Mouse (Mus musculus) midbrain, embryonic 14.5 days (tissue): ENCODE results near the gene Sympk. TPM values are rescaled to one million over a fixed set of nuclear protein-coding genes. Genes with fewer than 3 reads are reported as not detected.

ENCODE experiments used
- ATAC-seq: fragments of 200-750 bp; cut with Nextera tagmentation; 2 replicates; pipeline ENCODE4 v1.8.0; 2017; ENCODE audit warnings: moderate number of reproducible peaks, moderate library complexity; ENCODE audit not compliant: low FRiP score, low TSS enrichment
- DNase-seq: peaks from one replicate; pipeline ENCODE4 v3.0.0-alpha.2; 2015
- H3K27ac ChIP-seq: fragments of 300-500 bp; sonication (generic); replicated peaks from 2 replicates; pipeline ENCODE4 v1.5.1; 2014; ENCODE audit warnings: mild to moderate bottlenecking, low read depth, low read length, moderate library complexity
- H3K27me3 ChIP-seq: fragments of 300-500 bp; sonication (generic); 2 replicates; pipeline ENCODE4 v1.6.1; 2014; ENCODE audit warnings: low read length, control low read depth, mixed read lengths; ENCODE audit not compliant: control insufficient read depth, insufficient read depth
- H3K36me3 ChIP-seq: fragments of 300-500 bp; sonication (generic); 2 replicates; pipeline ENCODE4 v1.6.1; 2014; ENCODE audit warnings: low read length, control low read depth; ENCODE audit not compliant: control insufficient read depth, insufficient read depth
- H3K4me1 ChIP-seq: fragments of 300-500 bp; sonication (generic); 2 replicates; pipeline ENCODE4 v1.6.1; 2014; ENCODE audit warnings: mild to moderate bottlenecking, antibody characterized with exemption, low read length, control low read depth; ENCODE audit not compliant: control insufficient read depth, insufficient read depth
- H3K4me2 ChIP-seq: fragments of 300-500 bp; sonication (generic); 2 replicates; pipeline ENCODE4 v1.6.1; 2014; ENCODE audit warnings: mild to moderate bottlenecking, low read length, moderate library complexity
- H3K4me3 ChIP-seq: fragments of 300-500 bp; sonication (generic); replicated peaks from 2 replicates; pipeline ENCODE4 v1.5.1; 2014; ENCODE audit warnings: low read depth, low read length
- H3K9ac ChIP-seq: fragments of 300-500 bp; sonication (generic); replicated peaks from 2 replicates; pipeline ENCODE4 v1.6.1; 2014; ENCODE audit warnings: mild to moderate bottlenecking, low read length, moderate library complexity
- H3K9me3 ChIP-seq: fragments of 300-500 bp; sonication (generic); 2 replicates; pipeline ENCODE4 v1.6.1; 2016; ENCODE audit warnings: low read length, control low read depth, mixed read lengths; ENCODE audit not compliant: control insufficient read depth
- WGBS: fragments of 180-500 bp; shearing (Covaris S2); extraction: QIAGEN DNeasy Blood & Tissue Kit; methylation state at CpG from one replicate; pipeline ENCODE4 v1.1.7; 2014; 5-methylcytosine and 5-hydroxymethylcytosine counted together
- polyA plus RNA-seq: library from polyadenylated mRNA; unstranded; fragments of >200 nt; fragmentation: Nextera tagmentation; extraction: Ambion mirVana; gene quantifications from 2 replicates; pipeline ENCODE4 v1.2.1, GENCODE M21; 2014

The Sympk gene
- polyA plus RNA-seq, 1 experiment from 2014 or later = 18.1 TPM

DNA sequence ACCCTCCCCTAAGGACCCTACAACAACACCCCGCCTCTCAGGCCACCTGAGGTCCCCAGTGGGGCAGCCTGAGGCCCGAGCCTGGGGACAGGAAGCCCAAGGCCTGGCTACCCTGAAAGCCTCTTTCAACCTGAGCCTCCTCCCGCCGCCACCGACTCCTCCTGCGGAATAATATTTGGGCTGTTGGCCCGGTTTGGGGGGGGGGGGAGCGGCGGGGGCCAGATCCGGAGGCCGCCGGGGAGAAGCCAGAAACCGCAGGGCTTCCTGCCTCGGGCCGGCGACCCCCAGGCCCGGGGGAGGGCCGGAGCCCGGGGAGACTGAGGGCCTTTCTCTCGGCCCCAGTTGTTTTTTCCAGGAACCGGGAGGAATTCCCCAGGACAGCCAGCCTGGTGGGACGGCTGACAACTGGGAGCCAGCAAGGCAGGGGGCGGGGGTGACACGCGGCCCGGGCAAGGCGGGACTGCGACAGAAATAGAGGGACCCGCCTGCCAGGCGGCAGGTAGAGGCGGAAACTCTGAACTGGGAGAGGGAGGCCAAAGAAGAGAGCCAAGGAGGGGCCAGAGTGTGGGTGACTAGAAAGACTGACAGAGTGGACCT lies 12.1 kb upstream of the Sympk start:
- H3K4me2 ChIP-seq = peak overlapping the region; percentile 49
- H3K27me3 ChIP-seq = no peaks in the 10 kb centered on the region
- H3K9ac ChIP-seq = peak overlapping the region; percentile 54; the same call in 1 of the 2 replicates
- H3K9me3 ChIP-seq = no peaks in the 10 kb centered on the region
- H3K4me3 ChIP-seq = peak overlapping the region; percentile 15; the same call in 1 of the 2 replicates
- H3K36me3 ChIP-seq = peaks cover 8% of the 10 kb centered on the region
- DNase-seq = peak; percentile 26
- ATAC-seq = no peak
- no peak overlapping the region for H3K27ac ChIP-seq
- H3K4me1 ChIP-seq = peaks cover 8% of the 10 kb centered on the region; the same call in 1 of the 2 replicates
- WGBS = 3% methylated on average over 27 of the region's 31 CpGs

DNA sequence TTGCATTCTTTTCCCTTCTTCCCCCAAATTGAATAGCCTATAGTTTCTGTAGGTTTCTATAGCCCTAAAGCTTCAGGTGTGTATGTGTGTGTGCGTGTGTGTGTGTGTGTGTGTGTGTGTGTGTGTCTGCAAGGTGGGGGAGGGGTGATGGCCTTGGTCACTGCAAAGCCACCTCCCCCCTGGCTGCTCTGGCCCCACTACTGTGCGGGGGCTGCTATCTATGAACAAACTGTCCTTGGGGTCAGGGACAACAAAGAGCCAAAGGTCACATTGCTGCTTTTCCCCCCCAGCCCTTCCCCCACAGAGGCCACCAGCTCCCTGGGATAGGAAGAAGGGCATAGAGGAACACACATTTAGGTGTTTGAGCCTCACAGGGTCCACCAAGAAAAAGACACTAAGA lies 11.3 kb upstream of the Sympk start:
- DNase-seq (no peak), ATAC-seq (no peak)
- Histone ChIP-seq H3K27ac (no peak overlapping the region), H3K4me1 (peaks cover 8% of the 10 kb centered on the region; the same call in 1 of the 2 replicates), H3K36me3 (peaks cover under 1% of the 10 kb centered on the region; the same call in 1 of the 2 replicates), H3K9me3 (no peaks in the 10 kb centered on the region), H3K4me3 (no peak overlapping the region), H3K27me3 (no peaks in the 10 kb centered on the region), H3K4me2 (no peak overlapping the region), H3K9ac (no peak overlapping the region)
- WGBS = 63% methylated on average over 2 of the region's 2 CpGs

GRCm38 (mm10) chr7:19014452-19014851 lies 9.7 kb upstream of the Sympk start:
- ATAC-seq = no peak
- no peak overlapping the region for H3K27ac ChIP-seq
- no peak overlapping the region for H3K4me3 ChIP-seq
- peaks cover 8% of the 10 kb centered on the region; the same call in 1 of the 2 replicates for H3K4me1 ChIP-seq
- no peak for DNase-seq
- H3K27me3 ChIP-seq = no peaks in the 10 kb centered on the region
- no peaks in the 10 kb centered on the region for H3K9me3 ChIP-seq
- H3K9ac ChIP-seq = no peak overlapping the region
- WGBS = 66% methylated on average over 15 of the region's 15 CpGs
- no peak overlapping the region for H3K4me2 ChIP-seq
- H3K36me3 ChIP-seq = no peaks in the 10 kb centered on the region

DNA sequence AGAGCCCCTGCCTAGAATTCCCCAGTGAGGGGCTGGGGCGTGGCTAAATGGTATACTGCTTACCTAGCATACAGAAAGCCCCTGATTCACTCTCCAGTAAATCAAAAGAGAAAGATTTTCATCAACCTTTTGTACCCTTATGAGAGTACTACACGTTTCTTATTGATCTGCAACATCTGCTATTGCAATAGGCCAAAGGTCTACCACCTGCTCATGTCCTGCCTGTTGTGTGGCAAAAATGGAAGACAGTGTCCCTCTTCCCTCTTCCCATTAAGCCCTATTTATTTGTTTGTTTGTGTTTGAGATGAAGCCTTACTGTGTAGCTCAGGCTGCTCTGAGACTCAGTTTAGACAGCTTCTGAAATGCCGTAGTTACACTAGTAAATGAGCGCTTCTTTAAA lies 8.1 kb upstream of the Sympk start:
- WGBS = 87% methylated on average over 4 of the region's 4 CpGs
- peaks cover 8% of the 10 kb centered on the region; the same call in 1 of the 2 replicates for H3K4me1 ChIP-seq
- no peak overlapping the region for H3K9ac ChIP-seq
- H3K4me2 ChIP-seq = no peak overlapping the region
- ATAC-seq (no peak), DNase-seq (no peak)
- no peak overlapping the region for H3K27ac ChIP-seq
- no peak overlapping the region for H3K4me3 ChIP-seq
- peaks cover 3% of the 10 kb centered on the region for H3K27me3 ChIP-seq
- no peaks in the 10 kb centered on the region for H3K9me3 ChIP-seq
- H3K36me3 ChIP-seq = no peaks in the 10 kb centered on the region

- Histone ChIP-seq H3K4me1 (no peaks in the 10 kb centered on the region), H3K9ac (no peak overlapping the region), H3K4me2 (no peak overlapping the region), H3K27me3 (peaks cover 15% of the 10 kb centered on the region), H3K27ac (no peak overlapping the region), H3K4me3 (no peak overlapping the region), H3K9me3 (no peaks in the 10 kb centered on the region), H3K36me3 (no peaks in the 10 kb centered on the region)
- WGBS = 87% methylated on average over 7 of the region's 7 CpGs
- DNase-seq (no peak), ATAC-seq (no peak)
Measured at GRCm38 (mm10) chr7:19017909-19018308, 6.3 kb upstream of the Sympk start.

- Histone ChIP-seq H3K4me3 (no peak overlapping the region), H3K9ac (no peak overlapping the region), H3K27ac (no peak overlapping the region), H3K4me1 (peaks cover 10% of the 10 kb centered on the region; the same call in 1 of the 2 replicates), H3K36me3 (no peaks in the 10 kb centered on the region), H3K4me2 (no peak overlapping the region), H3K9me3 (no peaks in the 10 kb centered on the region), H3K27me3 (peaks cover 24% of the 10 kb centered on the region)
- ATAC-seq (no peak), DNase-seq (no peak)
- WGBS = 28% methylated on average over 8 of the region's 8 CpGs
Measured at GRCm38 (mm10) chr7:19021048-19021447, 3.1 kb upstream of the Sympk start.

DNA sequence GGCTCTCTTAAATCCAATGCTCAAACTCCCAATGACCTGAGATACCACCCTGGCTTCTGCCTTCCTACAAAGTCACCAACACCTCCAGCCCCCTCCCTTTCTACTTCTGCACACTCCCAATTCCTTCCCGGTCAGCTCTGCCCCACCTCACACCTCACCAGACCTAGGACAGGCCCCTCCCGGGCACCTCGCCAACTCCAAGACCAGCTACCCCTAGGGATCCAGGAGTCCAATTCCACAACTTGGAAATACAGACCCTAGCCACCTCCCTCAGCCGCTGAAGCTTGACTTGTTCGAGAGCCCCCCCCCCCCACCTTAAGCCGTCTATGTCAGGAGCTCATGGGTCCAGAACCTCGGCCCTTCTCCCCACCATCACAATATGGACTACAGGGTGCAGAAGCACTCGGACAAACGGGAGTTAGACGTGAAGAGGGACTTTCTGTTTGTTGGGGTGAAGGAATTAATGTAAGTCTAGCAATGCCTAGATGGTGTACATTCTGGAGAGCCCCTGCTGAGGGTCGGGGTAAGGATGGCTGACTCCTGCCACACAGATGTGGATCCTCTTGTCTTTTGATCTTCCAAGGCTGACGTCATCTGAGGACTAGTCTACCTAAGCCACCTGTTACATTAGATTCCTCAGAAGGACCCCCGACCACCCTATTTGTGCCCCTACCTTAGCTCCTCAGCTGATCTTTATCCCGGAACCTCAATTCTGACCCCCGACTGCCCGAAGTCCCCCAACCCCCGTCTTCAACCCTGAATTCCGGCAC lies 1.8 kb upstream of the Sympk start:
- H3K4me2 ChIP-seq = no peak overlapping the region
- WGBS = 60% methylated on average over 18 of the region's 18 CpGs
- H3K27me3 ChIP-seq = peaks cover 24% of the 10 kb centered on the region
- no peaks in the 10 kb centered on the region for H3K36me3 ChIP-seq
- H3K4me1 ChIP-seq = peaks cover 10% of the 10 kb centered on the region; the same call in 1 of the 2 replicates
- H3K9me3 ChIP-seq = no peaks in the 10 kb centered on the region
- no peak overlapping the region for H3K27ac ChIP-seq
- no peak overlapping the region for H3K4me3 ChIP-seq
- H3K9ac ChIP-seq = no peak overlapping the region
- no peak for DNase-seq
- ATAC-seq = no peak

GRCm38 (mm10) chr7:19023357-19023814 lies 791 bp upstream of the Sympk start, which contains the start of gene Foxa3:
Foxa3 (minus strand) TSS chr7:19023538.
- WGBS = 4% methylated on average over 29 of the region's 30 CpGs
- H3K9me3 ChIP-seq = no peaks in the 10 kb centered on the region
- ATAC-seq (0 out of 2 replicates have a peak, but pooled peaks have one; percentile 12), DNase-seq (no peak)
- peak within 1 kb of the TSS; percentile 87 for H3K9ac ChIP-seq
- peaks cover 10% of the 10 kb centered on the region; the same call in 1 of the 2 replicates for H3K4me1 ChIP-seq
- peak within 1 kb of the TSS; percentile 82 for H3K4me3 ChIP-seq
- peak within 1 kb of the TSS; percentile 90 for H3K4me2 ChIP-seq
- peaks cover 24% of the 10 kb centered on the region for H3K27me3 ChIP-seq
- peak within 1 kb of the TSS; percentile 67 for H3K27ac ChIP-seq
- no peaks in the 10 kb centered on the region for H3K36me3 ChIP-seq
